Mouse (Mus musculus) embryonic facial prominence, embryonic 13.5 days (tissue): ENCODE measurements around the gene Igf2bp1. TPM values are rescaled to one million over a fixed set of nuclear protein-coding genes. Genes with fewer than 3 reads are reported as not detected.
"Not testable (repeated sequence)": the region's sequence is repeated elsewhere in the genome, so short reads cannot be mapped to it uniquely, and the experiment has no call there.

Experiments
- ATAC-seq: fragments of 200-750 bp; cut with Nextera tagmentation; 2 replicates; pipeline ENCODE4 v1.8.0; 2017; ENCODE audit warnings: low read depth; ENCODE audit not compliant: insufficient number of reproducible peaks, insufficient read depth, low FRiP score, low TSS enrichment
- H3K27ac ChIP-seq: fragments of 300-500 bp; sonication (generic); 2 replicates; pipeline ENCODE4 v1.5.1; 2015; ENCODE audit warnings: moderate library complexity, mild to moderate bottlenecking, inconsistent platforms
- H3K27me3 ChIP-seq: fragments of 300-500 bp; sonication (generic); 2 replicates; pipeline ENCODE4 v1.6.1; 2015; ENCODE audit warnings: mild to moderate bottlenecking, inconsistent platforms
- H3K36me3 ChIP-seq: fragments of 300-500 bp; sonication (generic); 2 replicates; pipeline ENCODE4 v1.6.1; 2015; ENCODE audit warnings: mild to moderate bottlenecking, inconsistent platforms
- H3K4me1 ChIP-seq: fragments of 300-500 bp; sonication (generic); 2 replicates; pipeline ENCODE4 v1.6.1; 2015; ENCODE audit warnings: inconsistent platforms
- H3K4me2 ChIP-seq: fragments of 300-500 bp; sonication (generic); 2 replicates; pipeline ENCODE4 v1.6.1; 2015; ENCODE audit warnings: moderate library complexity, mild to moderate bottlenecking, inconsistent platforms
- H3K4me3 ChIP-seq: fragments of 300-500 bp; sonication (generic); 2 replicates; pipeline ENCODE4 v1.5.1; 2015; ENCODE audit warnings: mild to moderate bottlenecking, inconsistent platforms
- H3K9ac ChIP-seq: fragments of 300-500 bp; sonication (generic); 2 replicates; pipeline ENCODE4 v1.6.1; 2015; ENCODE audit warnings: mild to moderate bottlenecking, inconsistent platforms
- H3K9me3 ChIP-seq: fragments of 300-500 bp; sonication (generic); 2 replicates; pipeline ENCODE4 v1.6.1; 2016; ENCODE audit warnings: inconsistent platforms
- WGBS: fragments of 180-500 bp; shearing (Covaris S2); methylation state at CpG from one replicate; pipeline ENCODE4 v1.1.7; 2015; ENCODE audit warnings: mixed read lengths; 5-methylcytosine and 5-hydroxymethylcytosine counted together
- polyA plus RNA-seq: library from polyadenylated mRNA; unstranded; fragments of >200 nt; fragmentation: Nextera tagmentation; extraction: Ambion mirVana; gene quantifications from 2 replicates; pipeline ENCODE4 v1.2.1, GENCODE M21; 2015

Gene Igf2bp1
- polyA plus RNA-seq, 1 experiment from 2014 or later, result 65.4 TPM

GRCm38 (mm10) chr11:95953313-95953712, 52.4 kb downstream of the Igf2bp1 start:
- H3K9ac ChIP-seq, result no peak overlapping the region
- H3K27me3 ChIP-seq, result no peaks in the 10 kb centered on the region
- no peaks in the 10 kb centered on the region for H3K9me3 ChIP-seq
- H3K4me2 ChIP-seq, result no peak overlapping the region
- H3K27ac ChIP-seq, result no peak overlapping the region
- 0 out of 2 replicates have a peak, but pooled peaks cover 8% of the 10 kb centered on the region for H3K36me3 ChIP-seq
- WGBS, result 85% methylated on average over 5 of the region's 5 CpGs
- no peak overlapping the region for H3K4me3 ChIP-seq
- no peak for ATAC-seq
- no peaks in the 10 kb centered on the region for H3K4me1 ChIP-seq

GRCm38 (mm10) chr11:95945838-95946472, 59.8 kb downstream of the Igf2bp1 start:
- Histone ChIP-seq H3K4me2 (no peak overlapping the region), H3K9ac (no peak overlapping the region), H3K9me3 (no peaks in the 10 kb centered on the region), H3K4me1 (no peaks in the 10 kb centered on the region), H3K36me3 (no peaks in the 10 kb centered on the region), H3K4me3 (no peak overlapping the region), H3K27me3 (no peaks in the 10 kb centered on the region; the same call in 1 of the 2 replicates), H3K27ac (no peak overlapping the region)
- WGBS, result 53% methylated on average over 13 of the region's 13 CpGs
- no peak for ATAC-seq

GRCm38 (mm10) chr11:95939828-95940507, 65.8 kb downstream of the Igf2bp1 start:
- H3K4me1 ChIP-seq, result no peaks in the 10 kb centered on the region
- H3K9me3 ChIP-seq, result no peaks in the 10 kb centered on the region
- H3K9ac ChIP-seq, result no peak overlapping the region
- no peak overlapping the region for H3K4me2 ChIP-seq
- no peak overlapping the region for H3K4me3 ChIP-seq
- 40% methylated on average over 11 of the region's 11 CpGs for WGBS
- no peaks in the 10 kb centered on the region for H3K36me3 ChIP-seq
- no peak for ATAC-seq
- H3K27me3 ChIP-seq, result no peaks in the 10 kb centered on the region
- no peak overlapping the region for H3K27ac ChIP-seq

- H3K27ac ChIP-seq, result no peak overlapping the region
- no peaks in the 10 kb centered on the region for H3K4me1 ChIP-seq
- no peaks in the 10 kb centered on the region for H3K9me3 ChIP-seq
- no peaks in the 10 kb centered on the region for H3K27me3 ChIP-seq
- 76% methylated on average over 6 of the region's 6 CpGs for WGBS
- H3K4me3 ChIP-seq, result no peak overlapping the region
- ATAC-seq, result no peak
- H3K36me3 ChIP-seq, result no peaks in the 10 kb centered on the region
- H3K9ac ChIP-seq, result no peak overlapping the region
- no peak overlapping the region for H3K4me2 ChIP-seq
Measured at GRCm38 (mm10) chr11:95936409-95936808, 69.3 kb downstream of the Igf2bp1 start.

GRCm38 (mm10) chr11:95932168-95932567, 73.6 kb downstream of the Igf2bp1 start:
- not testable (repeated sequence) for H3K27ac ChIP-seq, H3K9ac ChIP-seq, H3K36me3 ChIP-seq, H3K27me3 ChIP-seq, H3K4me1 ChIP-seq, ATAC-seq, H3K9me3 ChIP-seq, H3K4me2 ChIP-seq, H3K4me3 ChIP-seq
- 86% methylated on average over 10 of the region's 10 CpGs for WGBS

- Histone ChIP-seq H3K9ac (no peak overlapping the region), H3K4me3 (no peak overlapping the region), H3K9me3 (peaks cover 8% of the 10 kb centered on the region; the same call in 1 of the 2 replicates), H3K36me3 (no peaks in the 10 kb centered on the region), H3K4me2 (no peak overlapping the region), H3K4me1 (no peaks in the 10 kb centered on the region), H3K27me3 (peaks cover 24% of the 10 kb centered on the region), H3K27ac (no peak overlapping the region)
- no peak for ATAC-seq
- WGBS, result 73% methylated on average over 4 of the region's 4 CpGs
Measured at GRCm38 (mm10) chr11:95926398-95926797, 79.3 kb downstream of the Igf2bp1 start.

GRCm38 (mm10) chr11:95925976-95926375, 79.8 kb downstream of the Igf2bp1 start:
- Histone ChIP-seq H3K36me3 (no peaks in the 10 kb centered on the region), H3K27ac (no peak overlapping the region), H3K4me3 (no peak overlapping the region), H3K27me3 (peaks cover 28% of the 10 kb centered on the region), H3K4me1 (no peaks in the 10 kb centered on the region), H3K9me3 (peaks cover 8% of the 10 kb centered on the region; the same call in 1 of the 2 replicates), H3K4me2 (no peak overlapping the region), H3K9ac (no peak overlapping the region)
- no peak for ATAC-seq
- WGBS, result 92% methylated on average over 5 of the region's 5 CpGs

- Histone ChIP-seq H3K4me1 (no peaks in the 10 kb centered on the region), H3K9me3 (peaks cover 8% of the 10 kb centered on the region; the same call in 1 of the 2 replicates), H3K27me3 (peaks cover 45% of the 10 kb centered on the region), H3K9ac (no peak overlapping the region), H3K27ac (no peak overlapping the region), H3K4me2 (no peak overlapping the region), H3K4me3 (no peak overlapping the region), H3K36me3 (no peaks in the 10 kb centered on the region)
- ATAC-seq, result no peak
- 23% methylated on average over 2 of the region's 2 CpGs for whole genome bisulfite sequencing
Measured at GRCm38 (mm10) chr11:95924215-95924614, 81.5 kb downstream of the Igf2bp1 start.

GRCm38 (mm10) chr11:95923477-95923876, 82.3 kb downstream of the Igf2bp1 start:
- H3K4me3 ChIP-seq, H3K4me2 ChIP-seq, H3K9me3 ChIP-seq, H3K9ac ChIP-seq, H3K4me1 ChIP-seq, ATAC-seq, H3K36me3 ChIP-seq, H3K27ac ChIP-seq: not testable (repeated sequence)
- H3K27me3 ChIP-seq, result peaks cover 51% of the 10 kb centered on the region
- 7% methylated on average over 4 of the region's 6 CpGs for WGBS

- peaks cover 64% of the 10 kb centered on the region for H3K27me3 ChIP-seq
- no peak overlapping the region for H3K4me2 ChIP-seq
- H3K9ac ChIP-seq, result no peak overlapping the region
- no peak overlapping the region for H3K4me3 ChIP-seq
- no peak overlapping the region for H3K27ac ChIP-seq
- WGBS, result 62% methylated on average over 12 of the region's 12 CpGs
- ATAC-seq, result no peak
- no peaks in the 10 kb centered on the region for H3K9me3 ChIP-seq
- no peaks in the 10 kb centered on the region for H3K4me1 ChIP-seq
- H3K36me3 ChIP-seq, result no peaks in the 10 kb centered on the region
Measured at GRCm38 (mm10) chr11:95921991-95922621, 83.6 kb downstream of the Igf2bp1 start.

- H3K4me2 ChIP-seq, result no peak overlapping the region
- no peak overlapping the region for H3K4me3 ChIP-seq
- WGBS, result 1% methylated on average over 5 of the region's 5 CpGs
- H3K27ac ChIP-seq, result no peak overlapping the region
- peaks cover 94% of the 10 kb centered on the region for H3K27me3 ChIP-seq
- peaks cover 17% of the 10 kb centered on the region for H3K4me1 ChIP-seq
- H3K9ac ChIP-seq, result no peak overlapping the region
- H3K36me3 ChIP-seq, result no peaks in the 10 kb centered on the region
- ATAC-seq, result no peak
- H3K9me3 ChIP-seq, result no peaks in the 10 kb centered on the region
Measured at GRCm38 (mm10) chr11:95916426-95916825, 89.3 kb downstream of the Igf2bp1 start.
